Mouse (Mus musculus): Measurements from ENCODE around the gene Abca9. TPM values are rescaled to one million over a fixed set of nuclear protein-coding genes. Genes with fewer than 3 reads are reported as not detected.

Gene Abca9
- total and polyA plus RNA-seq, 3 experiments = 0.08 to 0.13 (median 0.12) TPM

- Histone ChIP-seq H3K36me3 (replicated peaks in 1 of 2; ENCODE audit: control insufficient read depth in 1 of 2, insufficient read depth in 1 of 2, low read length in 1 of 2) (no peaks in the 10 kb centered on the region), H3K9me3 (replicated peaks; ENCODE audit: low read length) (no peaks in the 10 kb centered on the region), H3K4me3 (replicated peaks in 1 of 3; ENCODE audit: low read depth in 2 of 3, low read length in 2 of 3, poor library complexity in 1 of 3) (no peak overlapping the region), H3K9ac (ENCODE audit: insufficient read depth, low read depth) (no peak overlapping the region), H3K79me2 (replicated peaks; ENCODE audit: control insufficient read depth, extremely low read depth, insufficient read depth, poor library complexity, severe bottlenecking) (no peaks in the 10 kb centered on the region), H3K4me1 (ENCODE audit: control insufficient read depth in 1 of 2, insufficient read depth in 2 of 2) (no peaks in the 10 kb centered on the region), H3K27ac (ENCODE audit: insufficient read depth, low read depth) (no peak overlapping the region), H3K4me2 (ENCODE audit: insufficient read depth, low read depth, poor library complexity, severe bottlenecking) (no peak overlapping the region), H3K27me3 (replicated peaks) (no peaks in the 10 kb centered on the region)
- dilution Hi-C loops (cut with MboI; ENCODE audit: extremely low pct_ligation_motif_present, extremely low pct_unique_long_range_greater_than_20kb, low sequenced_read_pairs) = no loop called here
- in situ Hi-C loops (cut with MboI; ENCODE audit: low pct_ligation_motif_present, low pct_unique_long_range_greater_than_20kb, low sequenced_read_pairs) = no loop called here
- DNase-seq (ENCODE audit: extremely low read depth) = no peak
- TF ChIP-seq SIN3A (IDR thresholded peaks at IDR 0.05; ENCODE audit: low read length) = no peak
- TF ChIP-seq MAZ (IDR thresholded peaks at IDR 0.05; ENCODE audit: low read depth, low read length) = no peak
- no peak for TF ChIP-seq KAT2A (IDR thresholded peaks at IDR 0.05; ENCODE audit: insufficient replicate concordance, low read length)
- no peak for TF ChIP-seq BHLHE40 (IDR thresholded peaks at IDR 0.05; ENCODE audit: low read depth, low read length)
- TF ChIP-seq CHD2 (IDR thresholded peaks at IDR 0.05; ENCODE audit: low read length) = no peak
Measured at GRCm38 (mm10) chr11:110094236-110094635, 73.8 kb downstream of the Abca9 start.

- Histone ChIP-seq H3K9ac (ENCODE audit: insufficient read depth, low read depth) (no peak overlapping the region), H3K27ac (ENCODE audit: insufficient read depth, low read depth) (no peak overlapping the region), H3K4me3 (replicated peaks in 1 of 3; ENCODE audit: low read depth in 2 of 3, low read length in 2 of 3, poor library complexity in 1 of 3) (no peak overlapping the region), H3K27me3 (replicated peaks) (no peaks in the 10 kb centered on the region), H3K79me2 (replicated peaks; ENCODE audit: control insufficient read depth, extremely low read depth, insufficient read depth, poor library complexity, severe bottlenecking) (no peaks in the 10 kb centered on the region), H3K4me2 (ENCODE audit: insufficient read depth, low read depth, poor library complexity, severe bottlenecking) (no peak overlapping the region), H3K36me3 (replicated peaks in 1 of 2; ENCODE audit: control insufficient read depth in 1 of 2, insufficient read depth in 1 of 2, low read length in 1 of 2) (no peaks in the 10 kb centered on the region), H3K4me1 (ENCODE audit: control insufficient read depth in 1 of 2, insufficient read depth in 2 of 2) (no peaks in the 10 kb centered on the region), H3K9me3 (replicated peaks; ENCODE audit: low read length) (no peaks in the 10 kb centered on the region)
- DNase-seq (ENCODE audit: extremely low read depth) = no peak
- in situ Hi-C loops (cut with MboI; ENCODE audit: low pct_ligation_motif_present, low pct_unique_long_range_greater_than_20kb, low sequenced_read_pairs) = no loop called here
- no peak for TF ChIP-seq HCFC1 (IDR thresholded peaks at IDR 0.05; ENCODE audit: low read depth, low read length)
- TF ChIP-seq PAX5 (IDR thresholded peaks at IDR 0.05; ENCODE audit: low read length) = no peak
- TF ChIP-seq SIN3A (IDR thresholded peaks at IDR 0.05; ENCODE audit: low read length) = no peak
- no peak for TF ChIP-seq USF2 (conservative IDR thresholded peaks at IDR 0.05; ENCODE audit: low read depth, low read length)
- dilution Hi-C loops (cut with MboI; ENCODE audit: extremely low pct_ligation_motif_present, extremely low pct_unique_long_range_greater_than_20kb, low sequenced_read_pairs) = no loop called here
Measured at GRCm38 (mm10) chr11:110091328-110091727, 76.7 kb downstream of the Abca9 start.

GRCm38 (mm10) chr11:110072158-110072557 is 95.8 kb downstream of the Abca9 start:
- H3K9ac ChIP-seq (ENCODE audit: insufficient read depth, low read depth) = no peak overlapping the region
- no peak overlapping the region for H3K4me2 ChIP-seq (ENCODE audit: insufficient read depth, low read depth, poor library complexity, severe bottlenecking)
- H3K27me3 ChIP-seq (replicated peaks) = no peaks in the 10 kb centered on the region
- no peaks in the 10 kb centered on the region for H3K9me3 ChIP-seq (replicated peaks; ENCODE audit: low read length)
- no peaks in the 10 kb centered on the region for H3K36me3 ChIP-seq (replicated peaks in 1 of 2; ENCODE audit: control insufficient read depth in 1 of 2, insufficient read depth in 1 of 2, low read length in 1 of 2)
- H3K27ac ChIP-seq (ENCODE audit: insufficient read depth, low read depth) = no peak overlapping the region
- no peak for DNase-seq (ENCODE audit: extremely low read depth)
- TF ChIP-seq USF1 (IDR thresholded peaks at IDR 0.05; ENCODE audit: low read depth, low read length) (no peak), ZKSCAN1 (IDR thresholded peaks at IDR 0.05; ENCODE audit: borderline replicate concordance, low read depth, low read length) (no peak), NELFE (IDR thresholded peaks at IDR 0.05; ENCODE audit: low read depth, low read length) (no peak), USF2 (conservative IDR thresholded peaks at IDR 0.05; ENCODE audit: low read depth, low read length) (no peak), ETS1 (conservative IDR thresholded peaks at IDR 0.05; ENCODE audit: low read depth, low read length) (no peak), RAD21 (IDR thresholded peaks at IDR 0.05; ENCODE audit: low read depth, low read length) (no peak), MAZ (IDR thresholded peaks at IDR 0.05; ENCODE audit: low read depth, low read length) (no peak), TCF12 (IDR thresholded peaks at IDR 0.05; ENCODE audit: low read depth, low read length) (no peak), ELF1 (IDR thresholded peaks at IDR 0.05; ENCODE audit: low read depth, low read length) (no peak), KAT2A (IDR thresholded peaks at IDR 0.05; ENCODE audit: insufficient replicate concordance, low read length) (no peak), JUN (IDR thresholded peaks at IDR 0.05; ENCODE audit: insufficient read depth, low read depth, low read length) (no peak), NRF1 (IDR thresholded peaks at IDR 0.05; ENCODE audit: low read depth, low read length) (no peak), ZNF384 (IDR thresholded peaks at IDR 0.05; ENCODE audit: low read depth, low read length) (no peak), HCFC1 (IDR thresholded peaks at IDR 0.05; ENCODE audit: low read depth, low read length) (no peak), ZMIZ1 (IDR thresholded peaks at IDR 0.05; ENCODE audit: low read depth, low read length) (no peak)
- dilution Hi-C loops (cut with MboI; ENCODE audit: extremely low pct_ligation_motif_present, extremely low pct_unique_long_range_greater_than_20kb, low sequenced_read_pairs) = no loop called here
- no peaks in the 10 kb centered on the region for H3K4me1 ChIP-seq (ENCODE audit: control insufficient read depth in 1 of 2, insufficient read depth in 2 of 2)
- in situ Hi-C loops (cut with MboI; ENCODE audit: low pct_ligation_motif_present, low pct_unique_long_range_greater_than_20kb, low sequenced_read_pairs) = no loop called here
- H3K4me3 ChIP-seq (replicated peaks in 1 of 3; ENCODE audit: low read depth in 2 of 3, low read length in 2 of 3, poor library complexity in 1 of 3) = no peak overlapping the region
- H3K79me2 ChIP-seq (replicated peaks; ENCODE audit: control insufficient read depth, extremely low read depth, insufficient read depth, poor library complexity, severe bottlenecking) = no peaks in the 10 kb centered on the region
